Mouse (Mus musculus): ENCODE results near the gene Fndc8. TPM values are rescaled to one million over a fixed set of nuclear protein-coding genes. Genes with fewer than 3 reads are reported as not detected.
A peak's percentile ranks its signal among the peaks of the same experiment; 100 is the strongest.

The Fndc8 gene
- total and polyA plus RNA-seq, 3 experiments, result 0.08 to 0.36 TPM; not detected in 1

DNA sequence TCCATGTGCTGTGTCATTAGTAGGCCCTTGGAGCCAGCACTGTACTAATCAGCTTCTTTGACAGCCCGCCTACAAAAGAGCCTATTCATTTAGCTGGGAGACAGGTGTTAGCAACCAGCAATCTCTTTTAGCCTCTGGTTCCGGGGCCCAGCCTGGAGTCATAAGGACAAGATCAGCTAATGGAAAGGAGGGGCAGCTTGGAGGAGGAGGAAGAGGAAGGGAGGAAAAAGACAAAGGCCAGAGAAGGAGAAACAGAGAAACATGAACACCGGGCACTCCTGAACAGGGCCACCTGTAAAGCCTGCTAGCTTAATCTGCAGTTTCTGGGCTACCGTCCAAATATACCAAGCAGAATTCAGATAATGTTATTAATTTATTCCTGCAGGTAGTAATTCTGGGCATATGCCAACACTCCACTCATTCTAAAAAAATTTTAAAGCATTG lies 28.4 kb upstream of the Fndc8 start:
- H3K4me2 ChIP-seq (ENCODE audit: insufficient read depth, low read depth, poor library complexity, severe bottlenecking), result no peak overlapping the region
- in situ Hi-C loops (cut with MboI; ENCODE audit: low pct_ligation_motif_present, low pct_unique_long_range_greater_than_20kb, low sequenced_read_pairs), result no loop called here
- no peak overlapping the region for H3K9ac ChIP-seq (ENCODE audit: insufficient read depth, low read depth)
- H3K4me3 ChIP-seq (replicated peaks in 1 of 3; ENCODE audit: low read depth in 2 of 3, low read length in 2 of 3, poor library complexity in 1 of 3), result no peak overlapping the region
- H3K27me3 ChIP-seq (replicated peaks), result no peaks in the 10 kb centered on the region
- H3K4me1 ChIP-seq (ENCODE audit: control insufficient read depth in 1 of 2, insufficient read depth in 2 of 2), result peaks cover 2 to 10% of the 10 kb centered on the region in 2 experiments; a peak in 1 of 4 replicates
- no peaks in the 10 kb centered on the region for H3K36me3 ChIP-seq (replicated peaks in 1 of 2; ENCODE audit: control insufficient read depth in 1 of 2, insufficient read depth in 1 of 2, low read length in 1 of 2)
- no peak for DNase-seq (ENCODE audit: extremely low read depth)
- H3K79me2 ChIP-seq (replicated peaks; ENCODE audit: control insufficient read depth, extremely low read depth, insufficient read depth, poor library complexity, severe bottlenecking), result peaks cover 24% of the 10 kb centered on the region
- dilution Hi-C loops (cut with MboI; ENCODE audit: extremely low pct_ligation_motif_present, extremely low pct_unique_long_range_greater_than_20kb, low sequenced_read_pairs), result no loop called here
- H3K9me3 ChIP-seq (replicated peaks; ENCODE audit: low read length), result no peaks in the 10 kb centered on the region
- H3K27ac ChIP-seq (ENCODE audit: insufficient read depth, low read depth), result no peak overlapping the region
- TF ChIP-seq MXI1 (IDR thresholded peaks at IDR 0.05; ENCODE audit: low read depth, low read length) (no peak), MEF2A (IDR thresholded peaks at IDR 0.05; ENCODE audit: borderline replicate concordance, low read depth, low read length) (no peak), SMC3 (IDR thresholded peaks at IDR 0.05; ENCODE audit: low read depth, low read length) (no peak), PAX5 (IDR thresholded peaks at IDR 0.05; ENCODE audit: low read length) (no peak), HCFC1 (IDR thresholded peaks at IDR 0.05; ENCODE audit: low read depth, low read length) (no peak), EP300 (IDR thresholded peaks at IDR 0.05; ENCODE audit: low read length) (no peak), POLR2A (IDR thresholded peaks at IDR 0.05; ENCODE audit: low read depth, low read length) (no peak), MAFK (IDR thresholded peaks at IDR 0.05; ENCODE audit: insufficient replicate concordance, low read length) (no peak), NRF1 (IDR thresholded peaks at IDR 0.05; ENCODE audit: low read depth, low read length) (no peak), USF1 (IDR thresholded peaks at IDR 0.05; ENCODE audit: low read depth, low read length) (no peak), ELF1 (IDR thresholded peaks at IDR 0.05; ENCODE audit: low read depth, low read length) (no peak), ZNF384 (IDR thresholded peaks at IDR 0.05; ENCODE audit: low read depth, low read length) (no peak)

DNA sequence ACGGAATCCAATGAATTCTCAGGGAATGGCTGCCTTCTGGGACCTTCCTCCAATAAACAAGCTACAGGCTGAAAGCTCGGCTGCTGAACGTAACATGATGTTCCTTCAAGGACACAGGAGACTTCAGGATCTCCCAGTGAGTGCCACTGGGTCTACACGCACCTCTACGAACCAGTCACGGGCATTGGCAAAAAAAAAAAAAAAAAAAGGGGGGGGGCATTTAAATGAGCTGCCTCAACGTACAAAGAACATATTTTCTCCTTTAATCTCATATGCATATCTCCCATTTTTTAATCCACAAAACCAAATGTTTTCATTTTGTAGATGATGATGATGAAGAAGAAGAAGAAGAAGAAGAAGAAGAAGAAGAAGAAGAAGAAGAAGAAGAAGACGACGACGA lies 26.0 kb upstream of the Fndc8 start:
- Histone ChIP-seq H3K36me3 (replicated peaks in 1 of 2; ENCODE audit: control insufficient read depth in 1 of 2, insufficient read depth in 1 of 2, low read length in 1 of 2) (peaks cover 0 to 2% of the 10 kb centered on the region in 2 experiments), H3K4me2 (ENCODE audit: insufficient read depth, low read depth, poor library complexity, severe bottlenecking) (peak overlapping the region; percentile 97), H3K9ac (ENCODE audit: insufficient read depth, low read depth) (peak overlapping the region; percentile 74), H3K79me2 (replicated peaks; ENCODE audit: control insufficient read depth, extremely low read depth, insufficient read depth, poor library complexity, severe bottlenecking) (peaks cover 30% of the 10 kb centered on the region), H3K9me3 (replicated peaks; ENCODE audit: low read length) (peaks cover 12% of the 10 kb centered on the region), H3K27me3 (replicated peaks) (no peaks in the 10 kb centered on the region), H3K4me1 (ENCODE audit: control insufficient read depth in 1 of 2, insufficient read depth in 2 of 2) (peaks cover 2 to 10% of the 10 kb centered on the region in 2 experiments; a peak in 1 of 4 replicates), H3K4me3 (replicated peaks in 1 of 3; ENCODE audit: low read depth in 2 of 3, low read length in 2 of 3, poor library complexity in 1 of 3) (peak overlapping the region in 2 of 3 experiments; percentile 14 to 51), H3K27ac (ENCODE audit: insufficient read depth, low read depth) (no peak overlapping the region)
- in situ Hi-C loops (cut with MboI; ENCODE audit: low pct_ligation_motif_present, low pct_unique_long_range_greater_than_20kb, low sequenced_read_pairs), result no loop called here
- dilution Hi-C loops (cut with MboI; ENCODE audit: extremely low pct_ligation_motif_present, extremely low pct_unique_long_range_greater_than_20kb, low sequenced_read_pairs), result no loop called here
- TF ChIP-seq BHLHE40 (IDR thresholded peaks at IDR 0.05; ENCODE audit: low read depth, low read length) (peak; percentile 69), RCOR1 (conservative IDR thresholded peaks at IDR 0.05; ENCODE audit: low read depth, low read length) (no peak), ZNF384 (IDR thresholded peaks at IDR 0.05; ENCODE audit: low read depth, low read length) (peak; percentile 93), CHD1 (IDR thresholded peaks at IDR 0.05; ENCODE audit: low read depth, low read length) (0 out of 2 replicates have a peak, but pooled peaks have one; percentile 7), SIN3A (IDR thresholded peaks at IDR 0.05; ENCODE audit: low read length) (0 out of 2 replicates have a peak, but pooled peaks have one; percentile 47), ETS1 (conservative IDR thresholded peaks at IDR 0.05; ENCODE audit: low read depth, low read length) (no peak), NRF1 (IDR thresholded peaks at IDR 0.05; ENCODE audit: low read depth, low read length) (no peak), MAZ (IDR thresholded peaks at IDR 0.05; ENCODE audit: low read depth, low read length) (peak; percentile 69; the same call in 1 of the 2 replicates), MAFK (IDR thresholded peaks at IDR 0.05; ENCODE audit: insufficient replicate concordance, low read length) (no peak)
- DNase-seq (ENCODE audit: extremely low read depth), result no peak

All from CH12.LX (cell line).